Mouse (Mus musculus) olfactory bulb, adult 2 months (tissue): ENCODE measurements around the gene Cort.

ENCODE experiments used
- CTCF ChIP-seq: fragments of 200-500 bp; IDR thresholded peaks from 2 replicates; pipeline ENCODE4 v1.5.1; 2012; ENCODE audit warnings: low read depth, mild to moderate bottlenecking, low read length, moderate library complexity; ENCODE audit not compliant: insufficient read depth
- POLR2A ChIP-seq: fragments of 200-500 bp; IDR thresholded peaks from 2 replicates; pipeline ENCODE4 v1.6.1; 2012; ENCODE audit warnings: mild to moderate bottlenecking, low read depth, low read length, moderate library complexity; ENCODE audit not compliant: insufficient read depth

DNA sequence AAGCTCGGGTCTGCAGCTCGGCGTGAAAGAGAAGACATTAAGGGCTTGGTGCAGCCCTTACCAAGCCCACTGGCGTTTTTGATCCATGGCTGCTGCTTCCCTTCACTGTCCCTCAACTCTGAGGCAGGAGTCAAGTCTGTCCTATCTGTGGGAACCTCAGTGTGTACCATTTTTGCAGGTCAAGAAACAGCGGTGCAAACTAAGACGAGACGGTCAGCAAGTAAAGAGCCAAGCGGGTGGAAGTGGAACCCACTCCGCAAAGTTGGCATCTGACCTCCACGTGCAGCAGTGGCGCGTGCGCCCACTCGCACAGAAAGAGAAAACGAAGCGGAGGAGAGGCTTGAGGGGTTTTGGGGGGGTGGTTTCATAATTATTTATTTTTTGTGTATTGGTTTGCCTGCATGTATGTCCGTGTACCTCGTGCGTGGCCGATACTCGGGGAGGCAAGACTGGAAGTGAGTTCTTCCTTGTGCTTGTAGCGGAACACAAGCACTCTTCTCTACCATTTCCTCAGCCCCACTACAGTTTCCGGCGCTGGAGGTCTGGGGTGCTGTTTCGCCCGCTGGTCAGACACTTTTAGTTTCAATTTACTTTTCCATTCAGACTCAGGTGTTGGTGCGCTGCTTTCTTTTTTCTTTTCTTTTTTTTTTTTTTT lies 40.5 kb upstream of the Cort start:
- TF ChIP-seq CTCF (no peak), POLR2A (no peak)
